Mouse (Mus musculus) G1E (cell line): Measurements from ENCODE around the gene Btnl1.

Experiments used
- CTCF ChIP-seq: IDR thresholded peaks from 2 replicates; pipeline ENCODE4 v1.5.1; 2012; ENCODE audit warnings: low read depth, low read length, inconsistent platforms, mixed read lengths
- GATA1 ChIP-seq: IDR thresholded peaks from 2 replicates; pipeline ENCODE4 v1.6.1; 2012; ENCODE audit warnings: borderline replicate concordance, low read length, inconsistent platforms, mixed read lengths
- TAL1 ChIP-seq: conservative IDR thresholded peaks from 2 replicates; pipeline ENCODE4 v1.6.1; 2012; ENCODE audit warnings: low read depth, low read length, inconsistent platforms, mixed read lengths

- TF ChIP-seq CTCF (no peak), TAL1 (no peak), GATA1 (no peak)
Observed at GRCm38 (mm10) chr17:34386656-34387055, 9.7 kb downstream of the Btnl1 start.
